Mouse (Mus musculus): ENCODE measurements around the gene Magi2. TPM values are rescaled to one million over a fixed set of nuclear protein-coding genes. Genes with fewer than 3 reads are reported as not detected.

The Magi2 gene
- polyA plus RNA-seq, 1 experiment from 2014 or later, result 3.0 TPM

- Histone ChIP-seq H3K36me3 (replicated peaks; ENCODE audit: control insufficient read depth, insufficient read depth, low read depth, low read length) (no peaks in the 10 kb centered on the region), H3K27ac (replicated peaks; ENCODE audit: low read depth, low read length) (no peak overlapping the region), H3K9me3 (replicated peaks; ENCODE audit: control insufficient read depth, low read length) (no peaks in the 10 kb centered on the region), H3K4me2 (ENCODE audit: low read depth, low read length) (no peak overlapping the region), H3K4me1 (ENCODE audit: control insufficient read depth, insufficient read depth, low read length) (no peaks in the 10 kb centered on the region), H3K9ac (replicated peaks; ENCODE audit: low read length) (no peak overlapping the region), H3K27me3 (ENCODE audit: control insufficient read depth, insufficient read depth, low read length) (no peaks in the 10 kb centered on the region), H3K4me3 (ENCODE audit: low read depth, low read length) (no peak overlapping the region)
- no peak for DNase-seq (ENCODE audit: low spot score)
- no peak for ATAC-seq (replicated peaks; ENCODE audit: insufficient number of reproducible peaks, low FRiP score, low TSS enrichment, low read depth)
- WGBS, result 75% methylated on average over 2 of the region's 2 CpGs
Measured at GRCm38 (mm10) chr5:20559378-20559777, 1332.5 kb downstream of the Magi2 start.

- no peaks in the 10 kb centered on the region for H3K9me3 ChIP-seq (replicated peaks; ENCODE audit: control insufficient read depth, low read length)
- WGBS, result 81% methylated on average over 4 of the region's 4 CpGs
- no peaks in the 10 kb centered on the region for H3K4me1 ChIP-seq (ENCODE audit: control insufficient read depth, insufficient read depth, low read length)
- no peak overlapping the region for H3K4me2 ChIP-seq (ENCODE audit: low read depth, low read length)
- DNase-seq (ENCODE audit: low spot score), result no peak
- no peaks in the 10 kb centered on the region for H3K36me3 ChIP-seq (replicated peaks; ENCODE audit: control insufficient read depth, insufficient read depth, low read depth, low read length)
- no peak for ATAC-seq (replicated peaks; ENCODE audit: insufficient number of reproducible peaks, low FRiP score, low TSS enrichment, low read depth)
- H3K9ac ChIP-seq (replicated peaks; ENCODE audit: low read length), result no peak overlapping the region
- no peaks in the 10 kb centered on the region for H3K27me3 ChIP-seq (ENCODE audit: control insufficient read depth, insufficient read depth, low read length)
- H3K27ac ChIP-seq (replicated peaks; ENCODE audit: low read depth, low read length), result no peak overlapping the region
- no peak overlapping the region for H3K4me3 ChIP-seq (ENCODE audit: low read depth, low read length)
Measured at GRCm38 (mm10) chr5:20559821-20560220, 1333.0 kb downstream of the Magi2 start.

GRCm38 (mm10) chr5:20568421-20568820 is 1341.6 kb downstream of the Magi2 start:
- 93% methylated on average over 6 of the region's 6 CpGs for WGBS
- Histone ChIP-seq H3K4me3 (ENCODE audit: low read depth, low read length) (no peak overlapping the region), H3K9me3 (replicated peaks; ENCODE audit: control insufficient read depth, low read length) (no peaks in the 10 kb centered on the region), H3K4me2 (ENCODE audit: low read depth, low read length) (no peak overlapping the region), H3K4me1 (ENCODE audit: control insufficient read depth, insufficient read depth, low read length) (no peaks in the 10 kb centered on the region), H3K9ac (replicated peaks; ENCODE audit: low read length) (no peak overlapping the region), H3K36me3 (replicated peaks; ENCODE audit: control insufficient read depth, insufficient read depth, low read depth, low read length) (no peaks in the 10 kb centered on the region), H3K27me3 (ENCODE audit: control insufficient read depth, insufficient read depth, low read length) (no peaks in the 10 kb centered on the region), H3K27ac (replicated peaks; ENCODE audit: low read depth, low read length) (no peak overlapping the region)
- DNase-seq (ENCODE audit: low spot score), result no peak
- ATAC-seq (replicated peaks; ENCODE audit: insufficient number of reproducible peaks, low FRiP score, low TSS enrichment, low read depth), result no peak

GRCm38 (mm10) chr5:20568966-20569365 is 1342.1 kb downstream of the Magi2 start:
- DNase-seq (ENCODE audit: low spot score) (no peak), ATAC-seq (replicated peaks; ENCODE audit: insufficient number of reproducible peaks, low FRiP score, low TSS enrichment, low read depth) (no peak)
- H3K4me1 ChIP-seq (ENCODE audit: control insufficient read depth, insufficient read depth, low read length), result no peaks in the 10 kb centered on the region
- no peaks in the 10 kb centered on the region for H3K36me3 ChIP-seq (replicated peaks; ENCODE audit: control insufficient read depth, insufficient read depth, low read depth, low read length)
- no peaks in the 10 kb centered on the region for H3K9me3 ChIP-seq (replicated peaks; ENCODE audit: control insufficient read depth, low read length)
- H3K4me2 ChIP-seq (ENCODE audit: low read depth, low read length), result no peak overlapping the region
- H3K27me3 ChIP-seq (ENCODE audit: control insufficient read depth, insufficient read depth, low read length), result no peaks in the 10 kb centered on the region
- no peak overlapping the region for H3K27ac ChIP-seq (replicated peaks; ENCODE audit: low read depth, low read length)
- H3K4me3 ChIP-seq (ENCODE audit: low read depth, low read length), result no peak overlapping the region
- 94% methylated on average over 7 of the region's 7 CpGs for WGBS
- H3K9ac ChIP-seq (replicated peaks; ENCODE audit: low read length), result no peak overlapping the region

GRCm38 (mm10) chr5:20574816-20575215 is 1348.0 kb downstream of the Magi2 start:
- H3K4me2 ChIP-seq (ENCODE audit: low read depth, low read length), result no peak overlapping the region
- H3K4me1 ChIP-seq (ENCODE audit: control insufficient read depth, insufficient read depth, low read length), result no peaks in the 10 kb centered on the region
- no peaks in the 10 kb centered on the region for H3K9me3 ChIP-seq (replicated peaks; ENCODE audit: control insufficient read depth, low read length)
- H3K9ac ChIP-seq (replicated peaks; ENCODE audit: low read length), result no peak overlapping the region
- no peaks in the 10 kb centered on the region for H3K36me3 ChIP-seq (replicated peaks; ENCODE audit: control insufficient read depth, insufficient read depth, low read depth, low read length)
- DNase-seq (ENCODE audit: low spot score), result no peak
- WGBS, result 49% methylated on average over 2 of the region's 2 CpGs
- no peak for ATAC-seq (replicated peaks; ENCODE audit: insufficient number of reproducible peaks, low FRiP score, low TSS enrichment, low read depth)
- H3K4me3 ChIP-seq (ENCODE audit: low read depth, low read length), result no peak overlapping the region
- H3K27ac ChIP-seq (replicated peaks; ENCODE audit: low read depth, low read length), result no peak overlapping the region
- no peaks in the 10 kb centered on the region for H3K27me3 ChIP-seq (ENCODE audit: control insufficient read depth, insufficient read depth, low read length)

GRCm38 (mm10) chr5:20575798-20576197 is 1349.0 kb downstream of the Magi2 start:
- H3K4me2 ChIP-seq (ENCODE audit: low read depth, low read length), result no peak overlapping the region
- H3K9me3 ChIP-seq (replicated peaks; ENCODE audit: control insufficient read depth, low read length), result no peaks in the 10 kb centered on the region
- H3K27ac ChIP-seq (replicated peaks; ENCODE audit: low read depth, low read length), result no peak overlapping the region
- ATAC-seq (replicated peaks; ENCODE audit: insufficient number of reproducible peaks, low FRiP score, low TSS enrichment, low read depth) (no peak), DNase-seq (ENCODE audit: low spot score) (no peak)
- no peak overlapping the region for H3K4me3 ChIP-seq (ENCODE audit: low read depth, low read length)
- 30% methylated on average over 3 of the region's 3 CpGs for WGBS
- H3K36me3 ChIP-seq (replicated peaks; ENCODE audit: control insufficient read depth, insufficient read depth, low read depth, low read length), result no peaks in the 10 kb centered on the region
- H3K27me3 ChIP-seq (ENCODE audit: control insufficient read depth, insufficient read depth, low read length), result no peaks in the 10 kb centered on the region
- no peak overlapping the region for H3K9ac ChIP-seq (replicated peaks; ENCODE audit: low read length)
- no peaks in the 10 kb centered on the region for H3K4me1 ChIP-seq (ENCODE audit: control insufficient read depth, insufficient read depth, low read length)

GRCm38 (mm10) chr5:20576266-20576665 is 1349.4 kb downstream of the Magi2 start:
- H3K36me3 ChIP-seq (replicated peaks; ENCODE audit: control insufficient read depth, insufficient read depth, low read depth, low read length), result no peaks in the 10 kb centered on the region
- H3K9ac ChIP-seq (replicated peaks; ENCODE audit: low read length), result no peak overlapping the region
- H3K27me3 ChIP-seq (ENCODE audit: control insufficient read depth, insufficient read depth, low read length), result no peaks in the 10 kb centered on the region
- no peak overlapping the region for H3K4me2 ChIP-seq (ENCODE audit: low read depth, low read length)
- DNase-seq (ENCODE audit: low spot score) (no peak), ATAC-seq (replicated peaks; ENCODE audit: insufficient number of reproducible peaks, low FRiP score, low TSS enrichment, low read depth) (no peak)
- no peaks in the 10 kb centered on the region for H3K4me1 ChIP-seq (ENCODE audit: control insufficient read depth, insufficient read depth, low read length)
- no peak overlapping the region for H3K27ac ChIP-seq (replicated peaks; ENCODE audit: low read depth, low read length)
- H3K9me3 ChIP-seq (replicated peaks; ENCODE audit: control insufficient read depth, low read length), result no peaks in the 10 kb centered on the region
- H3K4me3 ChIP-seq (ENCODE audit: low read depth, low read length), result no peak overlapping the region

- Histone ChIP-seq H3K9me3 (replicated peaks; ENCODE audit: control insufficient read depth, low read length) (no peaks in the 10 kb centered on the region), H3K4me3 (ENCODE audit: low read depth, low read length) (no peak overlapping the region), H3K4me1 (ENCODE audit: control insufficient read depth, insufficient read depth, low read length) (no peaks in the 10 kb centered on the region), H3K4me2 (ENCODE audit: low read depth, low read length) (no peak overlapping the region), H3K36me3 (replicated peaks; ENCODE audit: control insufficient read depth, insufficient read depth, low read depth, low read length) (no peaks in the 10 kb centered on the region), H3K27me3 (ENCODE audit: control insufficient read depth, insufficient read depth, low read length) (no peaks in the 10 kb centered on the region), H3K9ac (replicated peaks; ENCODE audit: low read length) (no peak overlapping the region), H3K27ac (replicated peaks; ENCODE audit: low read depth, low read length) (no peak overlapping the region)
- DNase-seq (ENCODE audit: low spot score), result no peak
- no peak for ATAC-seq (replicated peaks; ENCODE audit: insufficient number of reproducible peaks, low FRiP score, low TSS enrichment, low read depth)
- 88% methylated on average over 3 of the region's 3 CpGs for WGBS
Measured at GRCm38 (mm10) chr5:20578666-20579065, 1351.8 kb downstream of the Magi2 start.
